Mouse (Mus musculus) heart, adult 2 months (tissue): ENCODE measurements around the gene Ttll7.

Experiments
- CTCF ChIP-seq: fragments of 200-600 bp; IDR thresholded peaks from 2 replicates; pipeline ENCODE4 v1.8.1; 2022; ENCODE audit warnings: antibody characterized with exemption, mild to moderate bottlenecking, moderate library complexity
- EP300 ChIP-seq: fragments of 200-500 bp; IDR thresholded peaks from 2 replicates; pipeline ENCODE4 v1.6.1; 2011; ENCODE audit warnings: low read depth, low read length, control low read depth; ENCODE audit not compliant: insufficient read depth
- POLR2A ChIP-seq: fragments of 200-500 bp; IDR thresholded peaks from 2 replicates; pipeline ENCODE4 v1.6.1; 2011; ENCODE audit warnings: mild to moderate bottlenecking, low read depth, low read length, control low read depth; ENCODE audit not compliant: insufficient read depth

DNA sequence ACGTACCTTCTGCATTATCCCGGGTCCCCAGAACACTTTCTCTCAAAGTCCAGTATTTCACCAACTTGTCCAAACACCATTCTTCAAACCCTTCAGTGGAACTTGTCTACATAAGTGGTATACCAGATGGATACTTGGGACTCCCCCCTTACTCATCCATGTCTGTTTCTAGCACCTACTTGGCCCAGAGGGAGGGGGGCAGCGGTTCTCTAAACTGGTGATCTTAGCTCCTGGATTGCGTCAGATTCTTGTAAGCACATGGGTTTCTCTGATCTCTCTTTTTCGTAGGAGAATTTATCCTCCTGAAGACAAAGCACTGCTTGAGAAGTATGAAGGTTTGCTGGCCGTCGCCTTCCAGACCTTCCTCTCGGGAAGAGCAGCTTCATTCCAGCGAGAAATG is 79.0 kb downstream of the Ttll7 start:
- no peak for TF ChIP-seq CTCF
- no peak for TF ChIP-seq POLR2A
- no peak for TF ChIP-seq EP300
